Mouse (Mus musculus): Measurements from ENCODE around the gene Zdhhc7. TPM values are rescaled to one million over a fixed set of nuclear protein-coding genes. Genes with fewer than 3 reads are reported as not detected.

Gene Zdhhc7
- polyA plus RNA-seq, 1 experiment from 2014 or later = 33.0 TPM

- peak; percentile 21; the same call in 1 of the 2 replicates for TF ChIP-seq EP300 (IDR thresholded peaks at IDR 0.05)
- TF ChIP-seq CTCF (IDR thresholded peaks at IDR 0.05) = no peak
- no peak overlapping the region for H3K4me3 ChIP-seq (ENCODE audit: low read depth, low read length)
- ATAC-seq = peak; percentile 83
- H3K36me3 ChIP-seq (ENCODE audit: insufficient read depth, low read length) = no peaks in the 10 kb centered on the region
- H3K27me3 ChIP-seq (replicated peaks; ENCODE audit: insufficient read depth, low read length) = peaks cover 9% of the 10 kb centered on the region; the same call in 1 of the 2 replicates
- no peaks in the 10 kb centered on the region for H3K9me3 ChIP-seq (ENCODE audit: low read length)
- 56% methylated on average over 3 of the region's 3 CpGs for WGBS
- H3K4me2 ChIP-seq (replicated peaks; ENCODE audit: low read depth, low read length) = no peak overlapping the region
- peak; percentile 91 for DNase-seq (ENCODE audit: low spot score)
- no peak overlapping the region for H3K27ac ChIP-seq (ENCODE audit: low read length)
- peaks cover 6% of the 10 kb centered on the region; the same call in 1 of the 2 replicates for H3K4me1 ChIP-seq (ENCODE audit: insufficient read depth, low read depth, low read length)
- no peak overlapping the region for H3K9ac ChIP-seq (replicated peaks; ENCODE audit: low read depth)
Measured at GRCm38 (mm10) chr8:120140769-120141168, 39.5 kb upstream of the Zdhhc7 start.

- WGBS = 93% methylated on average over 2 of the region's 2 CpGs
- Histone ChIP-seq H3K9ac (replicated peaks; ENCODE audit: low read depth) (no peak overlapping the region), H3K27ac (ENCODE audit: low read length) (no peak overlapping the region), H3K36me3 (ENCODE audit: insufficient read depth, low read length) (no peaks in the 10 kb centered on the region), H3K4me3 (ENCODE audit: low read depth, low read length) (no peak overlapping the region), H3K4me1 (ENCODE audit: insufficient read depth, low read depth, low read length) (peaks cover 6% of the 10 kb centered on the region; the same call in 1 of the 2 replicates), H3K27me3 (replicated peaks; ENCODE audit: insufficient read depth, low read length) (peaks cover 11% of the 10 kb centered on the region; the same call in 1 of the 2 replicates), H3K4me2 (replicated peaks; ENCODE audit: low read depth, low read length) (no peak overlapping the region), H3K9me3 (ENCODE audit: low read length) (no peaks in the 10 kb centered on the region)
- ATAC-seq (no peak), DNase-seq (ENCODE audit: low spot score) (no peak)
- TF ChIP-seq CTCF (IDR thresholded peaks at IDR 0.05) = no peak
- TF ChIP-seq EP300 (IDR thresholded peaks at IDR 0.05) = no peak
Measured at GRCm38 (mm10) chr8:120138958-120139357, 37.7 kb upstream of the Zdhhc7 start.

- Histone ChIP-seq H3K4me3 (ENCODE audit: low read depth, low read length) (no peak overlapping the region), H3K9me3 (ENCODE audit: low read length) (no peaks in the 10 kb centered on the region), H3K27me3 (replicated peaks; ENCODE audit: insufficient read depth, low read length) (peaks cover 11% of the 10 kb centered on the region; the same call in 1 of the 2 replicates), H3K4me1 (ENCODE audit: insufficient read depth, low read depth, low read length) (peaks cover 3% of the 10 kb centered on the region; the same call in 1 of the 2 replicates), H3K36me3 (ENCODE audit: insufficient read depth, low read length) (no peaks in the 10 kb centered on the region), H3K4me2 (replicated peaks; ENCODE audit: low read depth, low read length) (no peak overlapping the region), H3K27ac (ENCODE audit: low read length) (no peak overlapping the region), H3K9ac (replicated peaks; ENCODE audit: low read depth) (no peak overlapping the region)
- TF ChIP-seq EP300 (IDR thresholded peaks at IDR 0.05) (no peak), CTCF (IDR thresholded peaks at IDR 0.05) (no peak)
- no peak for DNase-seq (ENCODE audit: low spot score)
- ATAC-seq = no peak
- 63% methylated on average over 7 of the region's 7 CpGs for WGBS
Measured at GRCm38 (mm10) chr8:120136618-120137017, 35.3 kb upstream of the Zdhhc7 start.

GRCm38 (mm10) chr8:120135687-120136086, 34.4 kb upstream of the Zdhhc7 start:
- DNase-seq (ENCODE audit: low spot score) (no peak), ATAC-seq (no peak)
- WGBS = 90% methylated on average over 7 of the region's 7 CpGs

GRCm38 (mm10) chr8:120133169-120133568, 31.9 kb upstream of the Zdhhc7 start:
- H3K4me1 ChIP-seq (ENCODE audit: insufficient read depth, low read depth, low read length) = no peaks in the 10 kb centered on the region
- H3K4me2 ChIP-seq (replicated peaks; ENCODE audit: low read depth, low read length) = no peak overlapping the region
- DNase-seq (ENCODE audit: low spot score) (no peak), ATAC-seq (no peak)
- no peaks in the 10 kb centered on the region for H3K36me3 ChIP-seq (ENCODE audit: insufficient read depth, low read length)
- H3K9ac ChIP-seq (replicated peaks; ENCODE audit: low read depth) = no peak overlapping the region
- H3K27me3 ChIP-seq (replicated peaks; ENCODE audit: insufficient read depth, low read length) = peaks cover 9% of the 10 kb centered on the region; the same call in 1 of the 2 replicates
- TF ChIP-seq CTCF (IDR thresholded peaks at IDR 0.05) (no peak), EP300 (IDR thresholded peaks at IDR 0.05) (no peak)
- H3K9me3 ChIP-seq (ENCODE audit: low read length) = no peaks in the 10 kb centered on the region
- H3K27ac ChIP-seq (ENCODE audit: low read length) = no peak overlapping the region
- 67% methylated on average over 7 of the region's 7 CpGs for WGBS
- H3K4me3 ChIP-seq (ENCODE audit: low read depth, low read length) = no peak overlapping the region

More at GRCm38 (mm10) chr8:120135687-120136086, 34.4 kb upstream of the Zdhhc7 start:
- Histone ChIP-seq H3K36me3 (ENCODE audit: insufficient read depth, low read length) (no peaks in the 10 kb centered on the region), H3K9me3 (ENCODE audit: low read length) (no peaks in the 10 kb centered on the region), H3K9ac (replicated peaks; ENCODE audit: low read depth) (no peak overlapping the region), H3K27ac (ENCODE audit: low read length) (no peak overlapping the region), H3K4me2 (replicated peaks; ENCODE audit: low read depth, low read length) (no peak overlapping the region), H3K4me3 (ENCODE audit: low read depth, low read length) (no peak overlapping the region), H3K27me3 (replicated peaks; ENCODE audit: insufficient read depth, low read length) (peaks cover 11% of the 10 kb centered on the region; the same call in 1 of the 2 replicates), H3K4me1 (ENCODE audit: insufficient read depth, low read depth, low read length) (no peaks in the 10 kb centered on the region)
- TF ChIP-seq CTCF (IDR thresholded peaks at IDR 0.05) (no peak), EP300 (IDR thresholded peaks at IDR 0.05) (no peak)

GRCm38 (mm10) chr8:120131158-120131557, 29.9 kb upstream of the Zdhhc7 start:
- no peak overlapping the region for H3K27ac ChIP-seq (ENCODE audit: low read length)
- WGBS = 69% methylated on average over 8 of the region's 8 CpGs
- TF ChIP-seq CTCF (IDR thresholded peaks at IDR 0.05) = no peak
- no peaks in the 10 kb centered on the region for H3K36me3 ChIP-seq (ENCODE audit: insufficient read depth, low read length)
- DNase-seq (ENCODE audit: low spot score) (no peak), ATAC-seq (no peak)
- no peak overlapping the region for H3K4me3 ChIP-seq (ENCODE audit: low read depth, low read length)
- H3K9me3 ChIP-seq (ENCODE audit: low read length) = no peaks in the 10 kb centered on the region
- H3K4me1 ChIP-seq (ENCODE audit: insufficient read depth, low read depth, low read length) = no peaks in the 10 kb centered on the region
- H3K27me3 ChIP-seq (replicated peaks; ENCODE audit: insufficient read depth, low read length) = 0 out of 2 replicates have a peak, but pooled peaks cover 2% of the 10 kb centered on the region
- H3K4me2 ChIP-seq (replicated peaks; ENCODE audit: low read depth, low read length) = no peak overlapping the region
- H3K9ac ChIP-seq (replicated peaks; ENCODE audit: low read depth) = no peak overlapping the region

- H3K9ac ChIP-seq (replicated peaks; ENCODE audit: low read depth) = no peak overlapping the region
- DNase-seq (ENCODE audit: low spot score) = no peak
Measured at GRCm38 (mm10) chr8:120129547-120129946, 28.3 kb upstream of the Zdhhc7 start.

More at GRCm38 (mm10) chr8:120129547-120129946, 28.3 kb upstream of the Zdhhc7 start:
- Histone ChIP-seq H3K4me2 (replicated peaks; ENCODE audit: low read depth, low read length) (no peak overlapping the region), H3K4me1 (ENCODE audit: insufficient read depth, low read depth, low read length) (no peaks in the 10 kb centered on the region), H3K27me3 (replicated peaks; ENCODE audit: insufficient read depth, low read length) (no peaks in the 10 kb centered on the region), H3K27ac (ENCODE audit: low read length) (no peak overlapping the region), H3K36me3 (ENCODE audit: insufficient read depth, low read length) (no peaks in the 10 kb centered on the region), H3K4me3 (ENCODE audit: low read depth, low read length) (no peak overlapping the region), H3K9me3 (ENCODE audit: low read length) (no peaks in the 10 kb centered on the region)
- no peak for TF ChIP-seq CTCF (IDR thresholded peaks at IDR 0.05)
- TF ChIP-seq EP300 (IDR thresholded peaks at IDR 0.05) = no peak
- no peak for ATAC-seq
- 68% methylated on average over 4 of the region's 4 CpGs for WGBS

Measured in lung, postnatal 0 days (tissue).